Mouse (Mus musculus): Measurements from ENCODE around the gene Dct. TPM values are rescaled to one million over a fixed set of nuclear protein-coding genes. Genes with fewer than 3 reads are reported as not detected.

Gene Dct
- 0.18 and 0.48 TPM in 2 replicates for polyA plus RNA-seq (2015; fragmentation: Nextera tagmentation; extraction: Ambion mirVana)

GRCm38 (mm10) chr14:118051975-118052630, at the start of gene Dct:
Dct (minus strand) TSS chr14:118052244.
- DNase-seq (ENCODE audit: low spot score): no peak

GRCm38 (mm10) chr14:118101227-118101990, 49.4 kb upstream of the Dct start:
- no peak for DNase-seq (ENCODE audit: low spot score)

GRCm38 (mm10) chr14:118098265-118098664, 46.2 kb upstream of the Dct start:
- DNase-seq (ENCODE audit: low spot score): no peak

GRCm38 (mm10) chr14:118089806-118090392, 37.9 kb upstream of the Dct start:
- DNase-seq (ENCODE audit: low spot score): no peak

- DNase-seq (ENCODE audit: low spot score): peak; percentile 90
These were observed 37.3 kb upstream of the Dct start for GRCm38 (mm10) chr14:118089215-118089805.

GRCm38 (mm10) chr14:118088437-118089207, 36.6 kb upstream of the Dct start:
- no peak for DNase-seq (ENCODE audit: low spot score)

- no peak for DNase-seq (ENCODE audit: low spot score)
These were observed 34.4 kb upstream of the Dct start for GRCm38 (mm10) chr14:118086271-118087035.

GRCm38 (mm10) chr14:118083851-118084250, 31.8 kb upstream of the Dct start:
- DNase-seq (ENCODE audit: low spot score): no peak

- no peak for DNase-seq (ENCODE audit: low spot score)
These were observed 28.6 kb upstream of the Dct start for GRCm38 (mm10) chr14:118080606-118081005.

GRCm38 (mm10) chr14:118070100-118070499, 18.1 kb upstream of the Dct start:
- no peak for DNase-seq (ENCODE audit: low spot score)

GRCm38 (mm10) chr14:118069439-118070079, 17.5 kb upstream of the Dct start:
- no peak for DNase-seq (ENCODE audit: low spot score)

- DNase-seq (ENCODE audit: low spot score): no peak
These were observed 9.9 kb upstream of the Dct start for GRCm38 (mm10) chr14:118061766-118062432.

GRCm38 (mm10) chr14:118058581-118058886, 6.5 kb upstream of the Dct start:
- DNase-seq (ENCODE audit: low spot score): no peak

- DNase-seq (ENCODE audit: low spot score): no peak
These were observed 5.9 kb upstream of the Dct start for GRCm38 (mm10) chr14:118057696-118058580.

- DNase-seq (ENCODE audit: low spot score): no peak
These were observed 726 bp upstream of the Dct start for GRCm38 (mm10) chr14:118052770-118053169.

GRCm38 (mm10) chr14:118051396-118051795, 648 bp downstream of the Dct start:
- DNase-seq (ENCODE audit: low spot score): no peak

- DNase-seq (ENCODE audit: low spot score): no peak
These were observed 1.1 kb downstream of the Dct start for GRCm38 (mm10) chr14:118050990-118051389.

- DNase-seq (ENCODE audit: low spot score): no peak
These were observed 1.6 kb downstream of the Dct start for GRCm38 (mm10) chr14:118050431-118050830.

All from thymus, postnatal 0 days (tissue).